Mouse (Mus musculus) forebrain, postnatal 0 days (tissue): ENCODE results near the gene Sulf2. TPM values are rescaled to one million over a fixed set of nuclear protein-coding genes. Genes with fewer than 3 reads are reported as not detected.

Source experiments
- ATAC-seq: fragments of 200-750 bp; cut with Nextera tagmentation; 2 replicates; pipeline ENCODE4 v1.8.0; 2017; ENCODE audit warnings: mild to moderate bottlenecking, moderate library complexity
- DNase-seq: peaks from one replicate; pipeline ENCODE4 v3.0.0-alpha.2; 2015
- H3K27ac ChIP-seq: fragments of 300-500 bp; sonication (generic); 2 replicates; pipeline ENCODE4 v1.5.1; 2014; ENCODE audit warnings: low read depth, mild to moderate bottlenecking, antibody characterized with exemption, low read length, moderate library complexity, mixed read lengths
- H3K27me3 ChIP-seq: fragments of 300-500 bp; sonication (generic); 2 replicates; pipeline ENCODE4 v1.6.1; 2014; ENCODE audit warnings: mild to moderate bottlenecking, low read length, mixed read lengths; ENCODE audit not compliant: insufficient read depth
- H3K36me3 ChIP-seq: fragments of 300-500 bp; sonication (generic); 2 replicates; pipeline ENCODE4 v1.6.1; 2014; ENCODE audit warnings: mild to moderate bottlenecking, moderate library complexity; ENCODE audit not compliant: insufficient read depth
- H3K4me1 ChIP-seq: fragments of 300-500 bp; sonication (generic); 2 replicates; pipeline ENCODE4 v1.6.1; 2014; ENCODE audit warnings: antibody characterized with exemption; ENCODE audit not compliant: insufficient read depth
- H3K4me2 ChIP-seq: fragments of 300-500 bp; sonication (generic); 2 replicates; pipeline ENCODE4 v1.6.1; 2014; ENCODE audit warnings: low read depth, mild to moderate bottlenecking, moderate library complexity
- H3K4me3 ChIP-seq: fragments of 300-500 bp; sonication (generic); 2 replicates; pipeline ENCODE4 v1.5.1; 2014; ENCODE audit warnings: low read depth, low read length, mixed read lengths
- H3K9ac ChIP-seq: fragments of 300-500 bp; sonication (generic); 2 replicates; pipeline ENCODE4 v1.6.1; 2014; ENCODE audit warnings: mild to moderate bottlenecking
- H3K9me3 ChIP-seq: fragments of 300-500 bp; sonication (generic); 2 replicates; pipeline ENCODE4 v1.6.1; 2016; ENCODE audit warnings: low read length
- CTCF ChIP-seq: sonication (generic); IDR thresholded peaks from 2 replicates; pipeline ENCODE4 v1.5.1; 2016; ENCODE audit warnings: antibody characterized with exemption, control low read depth, low read depth
- WGBS: fragments of 180-500 bp; shearing (Covaris S2); extraction: QIAGEN DNeasy Blood & Tissue Kit; methylation state at CpG from one replicate; pipeline ENCODE4 v1.1.7; 2014; 5-methylcytosine and 5-hydroxymethylcytosine counted together
- polyA plus RNA-seq: library from polyadenylated mRNA; unstranded; fragments of >200 nt; fragmentation: Nextera tagmentation; extraction: Ambion mirVana; gene quantifications from 2 replicates; pipeline ENCODE4 v1.2.1, GENCODE M21; 2015
- total RNA-seq: library from RNA; depleted of rRNA; stranded (reverse); fragments of >200 nt; gene quantifications from 2 replicates; pipeline ENCODE4 v1.2.3, GENCODE M21; 2014

Sulf2 gene
- total and polyA plus RNA-seq, 2 experiments from 2014 or later: 67.5 to 95.6 TPM

DNA sequence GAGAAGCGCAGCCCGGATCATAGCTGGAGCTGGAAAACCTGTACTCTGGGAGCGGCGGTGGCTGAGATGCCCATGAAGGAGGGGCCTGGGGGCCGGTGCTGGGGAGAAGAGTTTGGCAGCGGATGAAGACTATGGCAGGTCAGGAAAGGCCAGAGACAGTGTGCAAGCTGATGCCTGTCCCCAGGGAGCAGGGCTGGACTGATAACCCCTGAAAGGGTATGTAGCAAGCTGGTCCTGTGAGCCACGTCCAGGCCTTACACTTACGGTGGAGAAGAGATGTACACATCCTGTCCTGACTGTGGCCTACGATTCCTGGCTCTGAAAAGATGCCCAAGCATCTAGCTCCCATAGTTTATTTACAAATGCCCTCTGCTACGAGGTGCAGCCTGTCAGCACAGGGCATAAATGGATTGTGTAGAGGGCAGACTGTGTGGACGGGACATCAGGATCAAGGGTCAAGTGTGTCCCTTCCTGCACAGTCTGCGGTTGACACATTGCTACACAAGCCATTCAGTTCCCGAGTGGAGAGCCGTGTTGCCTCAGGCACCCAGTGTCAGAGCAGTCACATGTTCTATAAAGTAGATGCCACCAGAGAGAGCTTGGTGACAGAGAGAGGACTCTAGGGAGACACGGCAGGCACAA is 57.0 kb downstream of the Sulf2 start:
- Histone ChIP-seq H3K9ac (no peak overlapping the region), H3K36me3 (no peaks in the 10 kb centered on the region), H3K4me3 (no peak overlapping the region), H3K4me1 (no peaks in the 10 kb centered on the region), H3K4me2 (no peak overlapping the region), H3K27me3 (no peaks in the 10 kb centered on the region), H3K9me3 (no peaks in the 10 kb centered on the region), H3K27ac (no peak overlapping the region)
- ATAC-seq: peak; percentile 32; the same call in 1 of the 2 replicates
- TF ChIP-seq CTCF: no peak
- WGBS: 76% methylated on average over 15 of the region's 15 CpGs
- no peak for DNase-seq

- DNase-seq (peak; percentile 50), ATAC-seq (no peak)
- H3K4me2 ChIP-seq: no peak overlapping the region
- H3K9me3 ChIP-seq: no peaks in the 10 kb centered on the region
- H3K9ac ChIP-seq: no peak overlapping the region
- no peaks in the 10 kb centered on the region for H3K27me3 ChIP-seq
- H3K36me3 ChIP-seq: no peaks in the 10 kb centered on the region
- no peak overlapping the region for H3K27ac ChIP-seq
- no peak overlapping the region for H3K4me3 ChIP-seq
- WGBS: 75% methylated on average over 18 of the region's 18 CpGs
- TF ChIP-seq CTCF: peak; percentile 52
- no peaks in the 10 kb centered on the region for H3K4me1 ChIP-seq
These were observed 57.8 kb downstream of the Sulf2 start for GRCm38 (mm10) chr2:166097443-166098291.

DNA sequence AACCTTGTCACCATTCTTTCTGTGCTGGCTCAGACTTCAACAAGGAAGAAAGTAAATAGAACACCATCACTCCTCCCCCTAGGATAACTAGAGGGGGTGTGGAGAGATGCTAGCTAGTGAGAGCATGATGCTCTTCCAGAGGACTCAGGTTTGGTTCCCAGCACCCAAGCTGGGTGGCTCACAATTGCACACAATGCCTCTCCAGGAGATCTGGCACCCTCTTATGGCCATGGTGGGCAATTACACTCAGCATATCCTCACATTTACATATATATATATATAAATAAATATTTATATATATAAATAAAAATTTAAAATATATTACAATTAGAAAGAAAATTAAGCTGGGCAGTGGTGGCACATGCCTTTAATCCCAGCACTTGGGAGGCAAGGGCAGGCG is 58.6 kb downstream of the Sulf2 start:
- no peak overlapping the region for H3K4me3 ChIP-seq
- H3K9ac ChIP-seq: no peak overlapping the region
- H3K9me3 ChIP-seq: no peaks in the 10 kb centered on the region
- no peaks in the 10 kb centered on the region for H3K27me3 ChIP-seq
- no peak for TF ChIP-seq CTCF
- no peaks in the 10 kb centered on the region for H3K36me3 ChIP-seq
- no peak for ATAC-seq
- 100% methylated on average over 1 of the region's 1 CpGs for WGBS
- H3K4me2 ChIP-seq: no peak overlapping the region
- no peaks in the 10 kb centered on the region for H3K4me1 ChIP-seq
- no peak for DNase-seq
- no peak overlapping the region for H3K27ac ChIP-seq

DNA sequence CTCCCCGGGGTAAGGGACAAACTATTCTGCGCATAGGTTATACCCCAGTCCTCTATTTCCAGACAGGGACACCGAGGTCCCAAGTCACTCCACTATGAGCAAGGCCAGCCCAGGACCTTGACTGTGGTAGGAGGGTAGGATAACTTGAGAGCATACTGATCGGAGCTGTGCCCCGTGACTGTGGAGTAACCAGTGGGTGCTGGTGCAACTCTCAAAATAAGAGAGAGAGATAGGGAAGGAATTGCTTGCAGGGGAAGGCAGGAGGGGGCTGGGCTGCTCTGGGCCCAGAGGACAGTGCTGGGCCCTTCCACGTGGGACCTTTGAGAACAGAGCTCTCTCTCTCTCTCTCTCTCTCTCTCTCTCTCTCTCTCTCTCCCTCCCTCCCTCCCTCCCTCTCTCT is 59.2 kb downstream of the Sulf2 start:
- WGBS: 93% methylated on average over 6 of the region's 6 CpGs
- Histone ChIP-seq H3K27me3 (no peaks in the 10 kb centered on the region), H3K4me2 (no peak overlapping the region), H3K9me3 (no peaks in the 10 kb centered on the region), H3K9ac (no peak overlapping the region), H3K36me3 (0 out of 2 replicates have a peak, but pooled peaks cover under 1% of the 10 kb centered on the region), H3K27ac (no peak overlapping the region), H3K4me1 (no peaks in the 10 kb centered on the region), H3K4me3 (no peak overlapping the region)
- ATAC-seq: no peak
- DNase-seq: no peak
- no peak for TF ChIP-seq CTCF

DNA sequence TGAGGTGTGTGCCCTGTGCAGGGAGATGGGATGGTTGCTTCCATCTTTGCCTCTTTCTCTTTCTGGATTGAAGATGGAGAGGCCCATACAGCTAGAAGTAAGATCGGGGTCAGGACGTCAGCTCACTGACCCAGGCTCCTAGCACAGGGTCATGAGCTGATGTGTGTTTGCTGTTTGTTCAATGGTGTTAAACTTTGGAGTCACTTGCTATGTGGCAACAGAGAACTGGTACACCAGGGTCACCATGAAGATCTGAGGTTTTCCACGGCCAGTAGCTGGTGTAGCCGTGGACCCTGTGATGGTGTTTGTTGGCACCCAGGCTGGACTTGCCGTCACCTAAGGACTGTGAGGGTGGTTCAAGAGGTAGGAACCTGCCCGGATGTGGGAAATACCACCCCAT is 63.1 kb downstream of the Sulf2 start:
- ATAC-seq (no peak), DNase-seq (no peak)
- no peak overlapping the region for H3K4me2 ChIP-seq
- H3K9me3 ChIP-seq: no peaks in the 10 kb centered on the region
- H3K27me3 ChIP-seq: no peaks in the 10 kb centered on the region
- H3K27ac ChIP-seq: no peak overlapping the region
- WGBS: 94% methylated on average over 6 of the region's 6 CpGs
- H3K4me1 ChIP-seq: no peaks in the 10 kb centered on the region
- H3K36me3 ChIP-seq: 0 out of 2 replicates have a peak, but pooled peaks cover 8% of the 10 kb centered on the region
- no peak overlapping the region for H3K9ac ChIP-seq
- H3K4me3 ChIP-seq: no peak overlapping the region
- no peak for TF ChIP-seq CTCF

DNA sequence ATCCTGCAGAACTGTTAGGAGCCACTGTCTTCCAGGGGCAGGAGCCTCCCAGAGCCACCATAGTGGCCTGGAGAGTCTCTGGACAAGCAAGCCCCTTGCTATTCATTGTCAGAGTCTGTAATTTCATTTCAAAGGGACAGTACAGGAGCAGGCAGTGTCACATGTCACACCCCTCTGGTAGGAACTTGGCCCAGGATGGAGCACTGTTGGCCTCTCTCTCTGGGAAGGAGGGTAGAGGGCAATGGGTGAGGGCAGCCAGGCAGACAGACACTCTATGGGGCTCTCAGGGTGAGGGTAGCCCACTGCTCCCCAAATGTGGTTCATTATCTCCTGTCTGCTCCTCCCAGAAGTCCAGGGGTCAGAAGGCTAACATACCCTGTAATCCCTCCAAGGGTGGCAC is 63.9 kb downstream of the Sulf2 start:
- no peaks in the 10 kb centered on the region for H3K4me1 ChIP-seq
- H3K4me3 ChIP-seq: no peak overlapping the region
- H3K4me2 ChIP-seq: no peak overlapping the region
- no peak overlapping the region for H3K9ac ChIP-seq
- no peak for TF ChIP-seq CTCF
- ATAC-seq (no peak), DNase-seq (no peak)
- 0 out of 2 replicates have a peak, but pooled peaks cover 8% of the 10 kb centered on the region for H3K36me3 ChIP-seq
- no peaks in the 10 kb centered on the region for H3K27me3 ChIP-seq
- no peaks in the 10 kb centered on the region for H3K9me3 ChIP-seq
- H3K27ac ChIP-seq: no peak overlapping the region

DNA sequence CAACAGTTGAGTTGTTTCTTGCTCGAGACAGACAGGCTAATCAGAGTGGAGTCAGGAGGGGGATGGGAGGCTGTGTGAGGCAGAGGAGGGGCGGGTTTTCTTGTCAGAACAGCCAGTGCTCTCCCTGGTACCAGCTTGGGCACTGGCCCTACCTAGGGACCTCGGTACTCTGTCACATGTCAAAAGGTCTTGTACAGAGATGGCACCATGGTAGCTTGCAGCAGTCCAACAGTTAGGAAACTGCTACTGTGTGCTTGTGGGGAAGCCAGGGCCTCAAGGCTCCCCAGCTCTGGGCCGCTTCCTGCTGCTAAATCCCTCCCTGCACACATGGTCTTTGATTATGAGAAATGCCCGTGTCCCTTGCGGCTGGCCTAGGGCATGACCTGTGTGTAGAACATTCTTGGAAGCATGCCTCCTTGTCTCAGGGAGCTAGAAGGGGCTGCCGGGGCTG is 65.3 kb downstream of the Sulf2 start:
- H3K27ac ChIP-seq: no peak overlapping the region
- DNase-seq: no peak
- no peaks in the 10 kb centered on the region for H3K4me1 ChIP-seq
- H3K36me3 ChIP-seq: 0 out of 2 replicates have a peak, but pooled peaks cover 11% of the 10 kb centered on the region
- no peak overlapping the region for H3K9ac ChIP-seq
- H3K4me2 ChIP-seq: no peak overlapping the region
- ATAC-seq: no peak
- H3K9me3 ChIP-seq: no peaks in the 10 kb centered on the region
- WGBS: 53% methylated on average over 7 of the region's 7 CpGs
- H3K4me3 ChIP-seq: no peak overlapping the region
- TF ChIP-seq CTCF: 0 out of 2 replicates have a peak, but pooled peaks have one; percentile 0
- no peaks in the 10 kb centered on the region for H3K27me3 ChIP-seq
